Mouse (Mus musculus) ES-Bruce4 (cell line): ENCODE results near the gene Zfp36.

Source experiments
- CTCF ChIP-seq: IDR thresholded peaks from one replicate; pipeline ENCODE4 v1.8.1; 2011; ENCODE audit warnings: low read depth, low read length
- POLR2A ChIP-seq: IDR thresholded peaks from one replicate; pipeline ENCODE4 v1.8.1; 2011; ENCODE audit warnings: low read length; ENCODE audit not compliant: insufficient read depth

- TF ChIP-seq CTCF (no peak), POLR2A (no peak)
These were observed 18.3 kb downstream of the Zfp36 start for GRCm38 (mm10) chr7:28361647-28362341.
